Mouse (Mus musculus): Measurements from ENCODE around the gene Igf1r.
A peak's percentile ranks its signal among the peaks of the same experiment; 100 is the strongest.

DNA sequence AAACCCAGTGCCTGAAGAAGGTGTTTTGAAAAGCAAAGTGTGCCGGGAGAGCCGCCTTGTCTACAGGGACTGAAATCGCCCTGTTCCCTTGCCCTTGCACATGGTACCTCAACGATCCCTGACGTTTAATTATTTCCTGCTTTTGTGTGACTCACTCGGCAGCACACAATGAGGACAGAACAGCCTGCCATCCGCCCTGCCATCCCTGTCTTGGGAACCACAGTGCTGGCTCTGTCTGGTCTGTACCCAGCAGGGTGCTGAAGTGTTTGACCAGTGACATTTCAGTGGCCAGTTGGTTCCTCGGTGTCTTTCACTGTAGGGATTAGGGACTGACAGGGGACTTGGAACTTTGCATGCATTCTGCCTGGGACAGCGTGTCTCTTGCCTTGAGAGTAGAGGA is 78.2 kb downstream of the Igf1r start:
- TF ChIP-seq CTCF (IDR thresholded peaks at IDR 0.05) = no peak
- 0 out of 2 replicates have a peak, but pooled peaks have one; percentile 30 for TF ChIP-seq EP300 (IDR thresholded peaks at IDR 0.05)
